ENCODE assay signal across 12 mouse cellular contexts in genomic region chr15:100673585-100674391, GRCm38 (mm10). TPM values are rescaled to one million over a fixed set of nuclear protein-coding genes. Genes with fewer than 3 reads are reported as not detected.
DNase-seq lines count a peak whose midpoint lies in the region; ATAC-seq lines count a peak whose summit lies in the region.
"Had no signal": no experiment of that assay in that cellular context is flagged by ENCODE, and none has a peak within 500 bp of the region (broad histone marks: within the 10 kb centered on the region; RNA-seq: fewer than 3 reads in every experiment).

No protein-coding gene starts in this region.

- no peak for ATAC-seq in kidney, embryonic 16.5 days (ENCODE audit: low FRiP score, low TSS enrichment)
- peak; percentile 65; the same call in 1 of the 2 replicates for ATAC-seq in heart, embryonic 16.5 days (replicated peaks; ENCODE audit: extremely low read depth, insufficient read depth, low FRiP score)
- no peak for ATAC-seq in forebrain, embryonic 12.5 days (ENCODE audit: low FRiP score)
- ATAC-seq: Patski had no signal

- H3K27ac ChIP-seq in kidney, embryonic 16.5 days (ENCODE audit: low read length) = 0 out of 2 replicates have a peak overlapping the region, but pooled peaks have one; percentile 53
- H3K27ac ChIP-seq in heart, embryonic 16.5 days (ENCODE audit: low read length) = peak overlapping the region; percentile 56
- no peak overlapping the region for H3K27ac ChIP-seq in forebrain, embryonic 12.5 days
- H3K27ac ChIP-seq: midbrain, embryonic 12.5 days had no signal

- H3K4me1 ChIP-seq in kidney, embryonic 16.5 days (ENCODE audit: insufficient read depth, low read length) = peaks cover 21% of the 10 kb centered on the region
- peaks cover 10% of the 10 kb centered on the region for H3K4me1 ChIP-seq in heart, embryonic 16.5 days (ENCODE audit: control insufficient read depth, insufficient read depth, low read length)
- H3K4me1 ChIP-seq in forebrain, embryonic 12.5 days = no peaks in the 10 kb centered on the region; the same call in 1 of the 2 replicates

- no peaks in the 10 kb centered on the region for H3K9me3 ChIP-seq in kidney, embryonic 16.5 days (ENCODE audit: low read length)
- H3K9me3 ChIP-seq in heart, embryonic 16.5 days (replicated peaks; ENCODE audit: control insufficient read depth, low read length) = no peaks in the 10 kb centered on the region
- H3K9me3 ChIP-seq in forebrain, embryonic 12.5 days = no peaks in the 10 kb centered on the region
- H3K9me3 ChIP-seq: midbrain, embryonic 12.5 days had no signal

- H3K4me3 ChIP-seq in kidney, embryonic 16.5 days (ENCODE audit: low read length) = no peak overlapping the region
- H3K4me3 ChIP-seq in heart, embryonic 16.5 days (ENCODE audit: low read length) = no peak overlapping the region
- no peak overlapping the region for H3K4me3 ChIP-seq in forebrain, embryonic 12.5 days (replicated peaks)
- H3K4me3 ChIP-seq: midbrain, embryonic 12.5 days had no signal

- H3K4me2 ChIP-seq in kidney, embryonic 16.5 days (replicated peaks; ENCODE audit: low read depth, low read length) = no peak overlapping the region
- peak overlapping the region; percentile 44 for H3K4me2 ChIP-seq in heart, embryonic 16.5 days (ENCODE audit: low read depth, low read length)
- no peak overlapping the region for H3K4me2 ChIP-seq in forebrain, embryonic 12.5 days
- H3K4me2 ChIP-seq: midbrain, embryonic 12.5 days had no signal

- H3K9ac ChIP-seq in kidney, embryonic 16.5 days (replicated peaks; ENCODE audit: low read length) = no peak overlapping the region
- H3K9ac ChIP-seq in heart, embryonic 16.5 days (ENCODE audit: low read length) = no peak overlapping the region
- H3K9ac ChIP-seq in forebrain, embryonic 12.5 days = no peak overlapping the region
- H3K9ac ChIP-seq: midbrain, embryonic 12.5 days had no signal

- DNase-seq in kidney, adult 9 months = no peak
- peak; percentile 67 for DNase-seq in R1 (ENCODE audit: low read depth, low spot score)
- peak; percentile 55 for DNase-seq in skeletal muscle tissue, adult 2 months (ENCODE audit: low read depth, low spot score)
- DNase-seq in urinary bladder, postnatal 4 days (ENCODE audit: low spot score in 2 of 2) = no peak
- DNase-seq in left cerebral cortex, adult 18-20 months (ENCODE audit: low spot score in 2 of 2) = no peak
- DNase-seq: cerebellum, postnatal 10 days; gastrocnemius, postnatal 36 days had no signal

- H3K27me3 ChIP-seq in kidney, embryonic 16.5 days (ENCODE audit: insufficient read depth, low read length) = no peaks in the 10 kb centered on the region
- no peaks in the 10 kb centered on the region for H3K27me3 ChIP-seq in heart, embryonic 16.5 days (ENCODE audit: control insufficient read depth, insufficient read depth, low read length)
- no peaks in the 10 kb centered on the region for H3K27me3 ChIP-seq in forebrain, embryonic 12.5 days
- H3K27me3 ChIP-seq: midbrain, embryonic 12.5 days; Patski had no signal

- WGBS in kidney, embryonic 16.5 days = 53% methylated on average over 12 of the region's 12 CpGs
- 24% methylated on average over 11 of the region's 12 CpGs for WGBS in heart, embryonic 16.5 days
- 39% methylated on average over 12 of the region's 12 CpGs for WGBS in forebrain, embryonic 12.5 days

- no peaks in the 10 kb centered on the region for H3K36me3 ChIP-seq in kidney, embryonic 16.5 days (ENCODE audit: insufficient read depth, low read length)
- no peaks in the 10 kb centered on the region for H3K36me3 ChIP-seq in heart, embryonic 16.5 days (ENCODE audit: control insufficient read depth, insufficient read depth)
- no peaks in the 10 kb centered on the region for H3K36me3 ChIP-seq in forebrain, embryonic 12.5 days (replicated peaks)
- H3K36me3 ChIP-seq: midbrain, embryonic 12.5 days had no signal

RNA-seq across cellular contexts. Expression of gene Bin2, which starts 4.4 kb away (rescaled TPM):
- 2.1 and 3.0 TPM in 2 replicates for polyA plus RNA-seq in kidney, embryonic 16.5 days (2015; fragmentation: Nextera tagmentation; extraction: Ambion mirVana)
- polyA plus RNA-seq in heart, embryonic 16.5 days (2015; fragmentation: Nextera tagmentation; extraction: Ambion mirVana) = 5.9 and 13.3 TPM in 2 replicates
- 1.9 and 2.2 TPM in 2 replicates for polyA plus RNA-seq in forebrain, embryonic 12.5 days (2016; fragmentation: Nextera tagmentation; extraction: Ambion mirVana)
- total RNA-seq in left cerebral cortex, adult 18-20 months (2021) = 1 to 10 TPM; 5.2 to 5.4 TPM
- polyA plus RNA-seq: Patski had no signal

RNA-seq across cellular contexts. Expression of gene Cela1, which starts 13.9 kb away (rescaled TPM):
- polyA plus RNA-seq in kidney, embryonic 16.5 days (2015; fragmentation: Nextera tagmentation; extraction: Ambion mirVana) = 27.1 and 41.9 TPM in 2 replicates
- 3.3 and 3.5 TPM in 2 replicates for polyA plus RNA-seq in heart, embryonic 16.5 days (2015; fragmentation: Nextera tagmentation; extraction: Ambion mirVana)
- polyA plus RNA-seq in forebrain, embryonic 12.5 days (2016; fragmentation: Nextera tagmentation; extraction: Ambion mirVana) = not detected in 2 replicates
- total RNA-seq in left cerebral cortex, adult 18-20 months (2021) = 1 to 10 TPM; 2.7 TPM
- total RNA-seq: gastrocnemius, postnatal 36 days had no signal

RNA-seq across cellular contexts. Expression of gene Smagp, which starts 37.0 kb away (rescaled TPM):
- 41.6 and 45.4 TPM in 2 replicates for polyA plus RNA-seq in kidney, embryonic 16.5 days (2015; fragmentation: Nextera tagmentation; extraction: Ambion mirVana)
- 16.9 and 17.2 TPM in 2 replicates for polyA plus RNA-seq in heart, embryonic 16.5 days (2015; fragmentation: Nextera tagmentation; extraction: Ambion mirVana)
- polyA plus RNA-seq in forebrain, embryonic 12.5 days (2016; fragmentation: Nextera tagmentation; extraction: Ambion mirVana) = 2.8 and 2.9 TPM in 2 replicates
- total RNA-seq in left cerebral cortex, adult 18-20 months (2021) = 1 to 10 TPM; 1.2 to 1.9 TPM

RNA-seq across cellular contexts. Expression of gene Galnt6, which starts 55.4 kb away (rescaled TPM):
- polyA plus RNA-seq in kidney, embryonic 16.5 days (2015; fragmentation: Nextera tagmentation; extraction: Ambion mirVana) = 0.87 and 1.1 TPM in 2 replicates
- polyA plus RNA-seq in heart, embryonic 16.5 days (2015; fragmentation: Nextera tagmentation; extraction: Ambion mirVana) = 1.0 and 2.4 TPM in 2 replicates
- polyA plus RNA-seq in forebrain, embryonic 12.5 days (2016; fragmentation: Nextera tagmentation; extraction: Ambion mirVana) = 0.05 TPM in 1 of 2 replicates, not detected in the other
- 1 to 10 TPM; 5.7 to 6.7 TPM for total RNA-seq in left cerebral cortex, adult 18-20 months (2021)

RNA-seq across cellular contexts. Expression of gene Dazap2, which starts 58.6 kb away (rescaled TPM):
- 262 and 290 TPM in 2 replicates for polyA plus RNA-seq in kidney, embryonic 16.5 days (2015; fragmentation: Nextera tagmentation; extraction: Ambion mirVana)
- 223 and 247 TPM in 2 replicates for polyA plus RNA-seq in heart, embryonic 16.5 days (2015; fragmentation: Nextera tagmentation; extraction: Ambion mirVana)
- polyA plus RNA-seq in forebrain, embryonic 12.5 days (2016; fragmentation: Nextera tagmentation; extraction: Ambion mirVana) = 197 and 204 TPM in 2 replicates
- 100 to 1,000 TPM; 114 to 119 TPM for total RNA-seq in left cerebral cortex, adult 18-20 months (2021)

Comparison
In these comparisons a context has a peak if more than half of its experiments do, and no peak if none do; other contexts are left out.
1. DNase-seq: peak in R1 (single experiment) and skeletal muscle tissue, adult 2 months (single experiment); none in kidney, adult 9 months (single experiment), urinary bladder, postnatal 4 days (0 of 2) and left cerebral cortex, adult 18-20 months (0 of 2).